Mouse (Mus musculus): ENCODE measurements around the gene Itpr2. TPM values are rescaled to one million over a fixed set of nuclear protein-coding genes. Genes with fewer than 3 reads are reported as not detected.

Gene Itpr2
- polyA plus RNA-seq, 1 experiment from 2014 or later: 3.9 TPM

DNA sequence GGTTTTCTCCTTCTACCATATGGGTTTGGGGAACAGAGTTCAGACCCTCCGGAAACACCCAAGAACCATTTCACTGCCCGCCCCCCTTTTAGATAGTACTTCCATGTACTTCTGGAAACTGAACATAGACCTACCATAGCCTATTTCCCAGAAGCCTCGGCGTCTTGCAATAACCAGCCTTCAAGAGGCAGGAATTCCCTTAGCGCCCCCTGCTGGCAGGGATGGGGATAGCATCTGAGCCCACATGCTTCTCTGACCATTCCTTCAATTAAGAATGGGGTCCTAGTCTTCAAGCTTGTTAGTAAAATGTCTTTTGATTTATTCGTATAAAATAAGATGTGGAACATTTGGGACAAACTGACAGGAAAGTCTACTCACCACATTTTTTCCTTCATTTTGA, 96.6 kb downstream of the Itpr2 start:
- Histone ChIP-seq H3K4me3 (ENCODE audit: low read depth, low read length) (no peak overlapping the region), H3K27me3 (ENCODE audit: control insufficient read depth, insufficient read depth, low read length) (no peaks in the 10 kb centered on the region), H3K4me2 (no peak overlapping the region), H3K4me1 (ENCODE audit: control insufficient read depth, insufficient read depth, low read length) (no peaks in the 10 kb centered on the region), H3K9me3 (ENCODE audit: control insufficient read depth, low read length) (no peaks in the 10 kb centered on the region), H3K9ac (ENCODE audit: low read length) (no peak overlapping the region), H3K27ac (ENCODE audit: low read depth, low read length) (no peak overlapping the region), H3K36me3 (ENCODE audit: control insufficient read depth, insufficient read depth, low read length) (no peaks in the 10 kb centered on the region)
- ATAC-seq (ENCODE audit: low FRiP score) (no peak), DNase-seq (ENCODE audit: low spot score, missing footprints) (peak; percentile 92)
- WGBS: 55% methylated on average over 6 of the region's 6 CpGs

DNA sequence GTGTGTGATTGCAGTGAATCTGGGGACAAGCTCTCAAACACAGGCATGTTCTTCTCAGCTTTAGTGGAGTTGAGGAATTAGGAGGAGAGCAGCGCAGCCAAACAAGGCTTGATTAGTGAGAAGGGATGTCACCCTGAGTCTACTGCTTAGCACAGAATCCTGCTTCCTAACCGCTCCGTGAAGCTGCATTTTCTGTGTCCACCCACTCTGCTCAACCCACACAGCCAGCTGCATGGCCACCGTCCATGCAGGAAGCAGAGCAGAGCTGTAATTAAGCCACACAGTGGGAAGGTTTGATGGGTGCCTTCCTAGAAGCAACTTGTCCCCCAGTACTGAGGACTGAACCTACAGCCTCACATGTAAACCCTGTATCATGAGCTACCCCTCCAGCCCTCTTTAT, 97.1 kb downstream of the Itpr2 start:
- Histone ChIP-seq H3K36me3 (ENCODE audit: control insufficient read depth, insufficient read depth, low read length) (no peaks in the 10 kb centered on the region), H3K9ac (ENCODE audit: low read length) (no peak overlapping the region), H3K27ac (ENCODE audit: low read depth, low read length) (no peak overlapping the region), H3K4me1 (ENCODE audit: control insufficient read depth, insufficient read depth, low read length) (no peaks in the 10 kb centered on the region), H3K4me3 (ENCODE audit: low read depth, low read length) (no peak overlapping the region), H3K27me3 (ENCODE audit: control insufficient read depth, insufficient read depth, low read length) (no peaks in the 10 kb centered on the region), H3K4me2 (no peak overlapping the region), H3K9me3 (ENCODE audit: control insufficient read depth, low read length) (no peaks in the 10 kb centered on the region)
- ATAC-seq (ENCODE audit: low FRiP score) (no peak), DNase-seq (ENCODE audit: low spot score, missing footprints) (no peak)
- WGBS: 88% methylated on average over 4 of the region's 4 CpGs

DNA sequence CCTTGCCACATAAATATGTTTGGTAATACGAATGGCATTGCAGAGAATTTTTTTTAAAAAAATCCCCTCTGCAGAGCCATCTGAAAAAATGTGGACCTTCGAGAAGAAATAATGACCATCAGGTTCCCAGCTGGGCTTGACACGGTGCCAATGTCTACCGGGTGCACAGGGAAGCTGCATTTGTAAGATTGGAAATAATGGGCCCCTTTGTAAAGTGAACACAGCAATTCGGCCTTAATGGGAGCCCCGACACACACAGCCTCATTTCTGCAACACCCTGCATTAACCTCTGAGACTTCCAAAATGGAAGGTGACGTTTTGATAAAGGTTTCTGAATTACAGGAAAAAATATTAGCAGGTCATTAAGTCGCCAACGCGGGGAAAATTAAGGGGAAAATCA, 97.9 kb downstream of the Itpr2 start:
- Histone ChIP-seq H3K36me3 (ENCODE audit: control insufficient read depth, insufficient read depth, low read length) (no peaks in the 10 kb centered on the region), H3K9me3 (ENCODE audit: control insufficient read depth, low read length) (no peaks in the 10 kb centered on the region), H3K4me1 (ENCODE audit: control insufficient read depth, insufficient read depth, low read length) (no peaks in the 10 kb centered on the region), H3K4me2 (no peak overlapping the region), H3K9ac (ENCODE audit: low read length) (no peak overlapping the region), H3K27ac (ENCODE audit: low read depth, low read length) (no peak overlapping the region), H3K27me3 (ENCODE audit: control insufficient read depth, insufficient read depth, low read length) (no peaks in the 10 kb centered on the region), H3K4me3 (ENCODE audit: low read depth, low read length) (no peak overlapping the region)
- ATAC-seq (ENCODE audit: low FRiP score): no peak
- WGBS: 82% methylated on average over 10 of the region's 10 CpGs
- no peak for DNase-seq (ENCODE audit: low spot score, missing footprints)

DNA sequence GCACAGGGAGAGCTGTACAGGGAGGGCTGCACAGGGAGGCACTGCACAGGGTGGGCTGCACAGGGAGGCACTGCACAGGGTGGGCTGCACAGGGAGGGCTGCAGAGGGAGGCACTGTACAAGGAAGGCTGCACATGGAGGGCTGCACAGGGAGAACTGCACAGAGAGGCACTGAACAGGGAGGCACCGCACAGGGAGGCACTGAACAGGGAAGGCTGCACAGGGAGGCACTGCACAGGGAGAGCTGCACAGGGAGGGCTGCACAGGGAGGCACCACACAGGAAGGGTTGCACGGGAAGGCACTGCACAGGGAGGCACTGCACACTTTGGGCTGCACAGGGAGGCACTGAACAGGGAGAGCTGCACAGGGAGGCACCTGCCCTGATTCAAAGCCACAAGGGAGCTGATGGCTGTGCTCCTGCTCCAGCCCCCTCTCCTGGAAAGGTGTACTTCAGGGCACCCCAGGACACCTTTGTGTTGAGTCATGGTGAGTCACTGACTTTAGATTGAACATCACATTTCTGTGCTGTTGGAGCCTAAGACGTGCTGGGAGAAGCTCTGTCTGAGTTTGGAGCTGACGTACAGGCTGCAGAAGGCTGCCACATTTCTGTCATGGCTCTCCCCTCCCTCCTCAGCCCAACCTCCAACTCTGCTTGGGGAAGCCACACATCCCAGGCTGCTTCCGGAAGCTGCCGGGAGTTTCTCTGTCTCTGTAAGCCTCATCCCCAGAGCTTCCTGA, 98.9 kb downstream of the Itpr2 start:
- ATAC-seq (ENCODE audit: low FRiP score): no peak
- Histone ChIP-seq H3K9ac (ENCODE audit: low read length) (no peak overlapping the region), H3K4me2 (no peak overlapping the region), H3K4me1 (ENCODE audit: control insufficient read depth, insufficient read depth, low read length) (no peaks in the 10 kb centered on the region), H3K9me3 (ENCODE audit: control insufficient read depth, low read length) (no peaks in the 10 kb centered on the region), H3K27ac (ENCODE audit: low read depth, low read length) (no peak overlapping the region), H3K36me3 (ENCODE audit: control insufficient read depth, insufficient read depth, low read length) (no peaks in the 10 kb centered on the region), H3K4me3 (ENCODE audit: low read depth, low read length) (no peak overlapping the region), H3K27me3 (ENCODE audit: control insufficient read depth, insufficient read depth, low read length) (no peaks in the 10 kb centered on the region)
- 64% methylated on average over 6 of the region's 6 CpGs for WGBS
- no peak for DNase-seq (ENCODE audit: low spot score, missing footprints)

DNA sequence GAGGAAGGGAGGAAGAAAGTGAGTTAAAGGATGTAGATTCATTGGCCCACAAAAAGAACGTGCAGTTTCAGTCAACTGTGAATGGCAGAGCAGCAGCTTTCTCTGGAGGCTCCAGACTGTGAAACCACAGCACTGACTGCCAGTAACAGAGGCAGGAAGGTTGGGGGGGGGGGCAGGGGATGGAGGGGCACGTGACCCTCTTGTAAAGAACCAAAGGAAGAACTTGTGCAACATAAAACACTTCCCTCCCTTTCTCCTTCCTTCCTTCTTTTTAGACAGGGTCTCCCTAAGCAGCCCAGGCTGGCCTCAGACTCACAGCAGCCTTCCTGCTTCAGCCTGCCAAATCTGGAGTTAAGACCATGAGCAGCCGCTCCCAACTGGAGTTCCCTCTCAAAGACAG, 104.2 kb downstream of the Itpr2 start:
- 82% methylated on average over 3 of the region's 3 CpGs for WGBS
- no peak overlapping the region for H3K4me2 ChIP-seq
- H3K9ac ChIP-seq (ENCODE audit: low read length): no peak overlapping the region
- no peak for ATAC-seq (ENCODE audit: low FRiP score)
- no peaks in the 10 kb centered on the region for H3K27me3 ChIP-seq (ENCODE audit: control insufficient read depth, insufficient read depth, low read length)
- no peaks in the 10 kb centered on the region for H3K36me3 ChIP-seq (ENCODE audit: control insufficient read depth, insufficient read depth, low read length)
- no peaks in the 10 kb centered on the region for H3K4me1 ChIP-seq (ENCODE audit: control insufficient read depth, insufficient read depth, low read length)
- no peak overlapping the region for H3K27ac ChIP-seq (ENCODE audit: low read depth, low read length)
- H3K9me3 ChIP-seq (ENCODE audit: control insufficient read depth, low read length): 0 out of 2 replicates have a peak, but pooled peaks cover 2% of the 10 kb centered on the region
- H3K4me3 ChIP-seq (ENCODE audit: low read depth, low read length): no peak overlapping the region
- DNase-seq (ENCODE audit: low spot score, missing footprints): no peak

DNA sequence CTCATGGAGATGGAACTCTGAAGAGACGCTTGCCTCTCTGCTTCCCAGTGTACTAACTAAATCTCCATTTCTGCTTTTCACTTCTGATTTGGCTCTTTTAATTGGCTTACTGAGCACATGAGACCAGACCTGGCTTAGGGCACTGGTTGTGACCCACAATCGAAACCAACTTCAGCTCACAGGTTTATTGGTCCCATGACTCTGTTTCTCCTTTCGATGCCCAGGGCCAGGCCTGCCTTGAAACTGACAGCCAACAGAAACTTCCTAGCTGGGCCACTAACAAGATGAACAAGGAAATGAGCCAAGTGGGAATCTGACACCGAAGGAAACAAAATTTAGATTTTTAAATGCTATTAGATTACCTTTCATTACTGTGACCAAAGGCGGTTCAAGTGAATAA, 105.8 kb downstream of the Itpr2 start:
- 92% methylated on average over 5 of the region's 5 CpGs for WGBS
- no peak overlapping the region for H3K27ac ChIP-seq (ENCODE audit: low read depth, low read length)
- 0 out of 2 replicates have a peak, but pooled peaks cover 2% of the 10 kb centered on the region for H3K9me3 ChIP-seq (ENCODE audit: control insufficient read depth, low read length)
- ATAC-seq (ENCODE audit: low FRiP score): no peak
- DNase-seq (ENCODE audit: low spot score, missing footprints): no peak
- H3K4me1 ChIP-seq (ENCODE audit: control insufficient read depth, insufficient read depth, low read length): no peaks in the 10 kb centered on the region
- no peak overlapping the region for H3K4me2 ChIP-seq
- H3K36me3 ChIP-seq (ENCODE audit: control insufficient read depth, insufficient read depth, low read length): no peaks in the 10 kb centered on the region
- no peak overlapping the region for H3K9ac ChIP-seq (ENCODE audit: low read length)
- H3K4me3 ChIP-seq (ENCODE audit: low read depth, low read length): no peak overlapping the region
- H3K27me3 ChIP-seq (ENCODE audit: control insufficient read depth, insufficient read depth, low read length): no peaks in the 10 kb centered on the region

DNA sequence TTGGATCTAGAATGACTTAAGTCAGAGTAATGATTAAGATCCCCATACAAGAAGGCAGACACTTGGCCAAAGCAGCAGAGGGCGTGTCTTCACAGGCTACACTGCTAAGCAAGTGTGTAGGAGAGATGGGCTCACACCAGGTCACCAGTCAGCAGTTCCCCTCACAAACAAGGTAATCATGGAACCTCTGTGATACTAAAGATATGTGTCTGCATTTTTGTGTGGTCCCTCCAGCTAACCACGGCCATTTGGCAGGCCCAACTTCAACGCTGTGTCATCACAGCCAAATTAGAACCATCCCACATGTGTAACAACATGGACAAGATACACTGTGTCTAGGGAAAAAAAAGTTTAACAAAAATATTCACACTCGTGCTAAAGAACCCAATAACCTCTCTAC, 106.4 kb downstream of the Itpr2 start:
- ATAC-seq (ENCODE audit: low FRiP score): no peak
- Histone ChIP-seq H3K4me2 (no peak overlapping the region), H3K36me3 (ENCODE audit: control insufficient read depth, insufficient read depth, low read length) (no peaks in the 10 kb centered on the region), H3K9me3 (ENCODE audit: control insufficient read depth, low read length) (0 out of 2 replicates have a peak, but pooled peaks cover 2% of the 10 kb centered on the region), H3K4me1 (ENCODE audit: control insufficient read depth, insufficient read depth, low read length) (no peaks in the 10 kb centered on the region), H3K27ac (ENCODE audit: low read depth, low read length) (no peak overlapping the region), H3K4me3 (ENCODE audit: low read depth, low read length) (no peak overlapping the region), H3K27me3 (ENCODE audit: control insufficient read depth, insufficient read depth, low read length) (no peaks in the 10 kb centered on the region), H3K9ac (ENCODE audit: low read length) (no peak overlapping the region)
- no peak for DNase-seq (ENCODE audit: low spot score, missing footprints)
- WGBS: 83% methylated on average over 4 of the region's 4 CpGs

DNA sequence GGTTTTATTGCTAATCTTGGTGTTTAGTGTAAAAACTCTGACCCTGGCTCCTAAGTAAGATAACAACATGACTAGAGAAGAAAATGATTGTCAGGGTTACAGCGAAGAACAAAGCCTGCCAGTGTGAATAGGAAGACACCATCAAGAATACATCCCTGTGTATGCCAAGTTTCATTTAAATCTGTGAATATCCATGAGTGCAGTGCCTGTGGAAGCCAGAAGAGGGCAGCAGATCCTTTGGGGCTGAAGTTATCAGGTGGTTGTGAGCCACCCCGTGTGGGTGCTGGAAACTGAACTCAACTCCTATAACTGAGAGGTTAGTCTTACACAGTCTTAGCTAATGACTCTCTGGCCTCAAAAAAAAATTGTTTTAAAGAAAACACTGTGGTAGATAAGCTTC, 109.8 kb downstream of the Itpr2 start:
- DNase-seq (ENCODE audit: low spot score, missing footprints): no peak
- Histone ChIP-seq H3K4me3 (ENCODE audit: low read depth, low read length) (no peak overlapping the region), H3K4me1 (ENCODE audit: control insufficient read depth, insufficient read depth, low read length) (0 out of 2 replicates have a peak, but pooled peaks cover under 1% of the 10 kb centered on the region), H3K9me3 (ENCODE audit: control insufficient read depth, low read length) (0 out of 2 replicates have a peak, but pooled peaks cover 2% of the 10 kb centered on the region), H3K9ac (ENCODE audit: low read length) (no peak overlapping the region), H3K4me2 (no peak overlapping the region), H3K36me3 (ENCODE audit: control insufficient read depth, insufficient read depth, low read length) (no peaks in the 10 kb centered on the region), H3K27ac (ENCODE audit: low read depth, low read length) (no peak overlapping the region), H3K27me3 (ENCODE audit: control insufficient read depth, insufficient read depth, low read length) (no peaks in the 10 kb centered on the region)
- WGBS: 79% methylated on average over 2 of the region's 2 CpGs
- ATAC-seq (ENCODE audit: low FRiP score): no peak

DNA sequence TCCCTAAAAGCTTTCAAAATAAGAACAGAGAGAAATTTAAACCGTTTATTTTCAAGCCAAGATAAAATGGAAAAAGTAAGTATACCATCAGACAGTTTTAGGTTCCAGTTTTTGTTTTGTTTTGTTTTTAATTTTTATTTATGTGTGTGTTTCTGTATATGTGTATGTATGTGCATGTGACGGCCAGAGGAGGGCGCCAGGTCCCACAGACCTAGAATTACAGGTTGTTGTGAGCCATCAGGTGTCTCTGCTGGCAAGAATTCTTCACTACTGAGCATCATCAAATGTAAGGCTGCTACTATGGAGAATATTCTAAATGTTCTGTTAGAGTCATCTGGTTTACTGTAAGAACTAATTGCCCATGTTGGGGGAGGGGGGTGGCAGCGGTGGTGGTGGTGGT, 111.9 kb downstream of the Itpr2 start:
- Histone ChIP-seq H3K9me3 (ENCODE audit: control insufficient read depth, low read length) (0 out of 2 replicates have a peak, but pooled peaks cover 2% of the 10 kb centered on the region), H3K4me3 (ENCODE audit: low read depth, low read length) (no peak overlapping the region), H3K4me1 (ENCODE audit: control insufficient read depth, insufficient read depth, low read length) (0 out of 2 replicates have a peak, but pooled peaks cover 2% of the 10 kb centered on the region), H3K27me3 (ENCODE audit: control insufficient read depth, insufficient read depth, low read length) (no peaks in the 10 kb centered on the region), H3K27ac (ENCODE audit: low read depth, low read length) (no peak overlapping the region), H3K4me2 (no peak overlapping the region), H3K36me3 (ENCODE audit: control insufficient read depth, insufficient read depth, low read length) (no peaks in the 10 kb centered on the region), H3K9ac (ENCODE audit: low read length) (no peak overlapping the region)
- DNase-seq (ENCODE audit: low spot score, missing footprints) (no peak), ATAC-seq (ENCODE audit: low FRiP score) (no peak)
- WGBS: 92% methylated on average over 4 of the region's 4 CpGs

Measured in midbrain, embryonic 11.5 days (tissue).